Mouse (Mus musculus) heart, adult 9 months (tissue): Measurements from ENCODE around the gene Cd83.

Experiments
- DNase-seq, 2 experiments: peaks; one replicate each; pipeline ENCODE4 v3.0.0; 2022; ENCODE audit warnings: low spot score in 2 of 2

Cd83 gene

DNA sequence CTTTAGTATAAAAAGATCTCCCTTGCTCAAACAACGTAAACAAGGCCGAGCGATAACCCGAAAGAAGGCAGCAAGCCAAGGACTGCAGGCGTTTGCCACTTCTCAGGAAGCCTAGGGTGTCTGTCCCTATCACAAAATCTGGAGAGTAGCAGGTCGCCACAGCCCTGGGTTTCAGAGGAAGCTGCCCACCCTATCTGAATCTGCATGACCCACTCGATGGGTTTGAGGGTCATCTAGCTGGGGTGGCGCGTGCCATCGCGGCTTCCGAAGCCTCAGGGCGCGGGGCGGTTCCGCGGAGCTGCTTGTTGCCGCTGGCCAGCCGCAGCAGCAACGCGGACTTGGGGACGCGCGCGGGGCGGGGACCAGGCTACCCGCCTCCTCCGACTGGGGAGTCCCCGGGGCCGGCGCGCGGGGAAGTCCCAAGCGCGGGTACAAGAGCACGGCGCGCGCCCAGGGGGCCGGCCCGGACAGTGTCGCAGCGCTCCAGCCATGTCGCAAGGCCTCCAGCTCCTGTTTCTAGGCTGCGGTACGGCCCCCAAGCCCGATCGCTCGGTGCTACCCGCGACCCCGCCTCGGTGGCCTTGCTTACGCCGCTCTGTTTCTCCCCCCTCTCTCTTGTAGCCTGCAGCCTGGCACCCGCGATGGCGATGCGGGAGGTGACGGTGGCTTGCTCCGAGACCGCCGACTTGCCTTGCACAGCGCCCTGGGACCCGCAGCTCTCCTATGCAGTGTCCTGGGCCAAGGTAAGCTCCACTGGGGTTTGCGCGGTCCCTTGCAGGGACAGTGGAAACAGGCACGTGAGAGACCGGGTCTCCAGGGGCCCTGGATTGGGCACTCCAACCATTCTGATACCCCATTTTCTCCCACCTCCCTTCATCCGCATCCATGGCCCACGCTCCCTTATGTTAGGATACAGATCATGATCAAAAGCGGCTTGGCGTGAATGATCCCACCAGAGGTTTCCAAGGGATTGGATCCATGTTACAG lies at the start of gene Cd83:
Cd83 (plus strand) TSS at position 51 of the 987 bp plus-strand sequence.
- peak; percentile 74 to 78 for DNase-seq

DNA sequence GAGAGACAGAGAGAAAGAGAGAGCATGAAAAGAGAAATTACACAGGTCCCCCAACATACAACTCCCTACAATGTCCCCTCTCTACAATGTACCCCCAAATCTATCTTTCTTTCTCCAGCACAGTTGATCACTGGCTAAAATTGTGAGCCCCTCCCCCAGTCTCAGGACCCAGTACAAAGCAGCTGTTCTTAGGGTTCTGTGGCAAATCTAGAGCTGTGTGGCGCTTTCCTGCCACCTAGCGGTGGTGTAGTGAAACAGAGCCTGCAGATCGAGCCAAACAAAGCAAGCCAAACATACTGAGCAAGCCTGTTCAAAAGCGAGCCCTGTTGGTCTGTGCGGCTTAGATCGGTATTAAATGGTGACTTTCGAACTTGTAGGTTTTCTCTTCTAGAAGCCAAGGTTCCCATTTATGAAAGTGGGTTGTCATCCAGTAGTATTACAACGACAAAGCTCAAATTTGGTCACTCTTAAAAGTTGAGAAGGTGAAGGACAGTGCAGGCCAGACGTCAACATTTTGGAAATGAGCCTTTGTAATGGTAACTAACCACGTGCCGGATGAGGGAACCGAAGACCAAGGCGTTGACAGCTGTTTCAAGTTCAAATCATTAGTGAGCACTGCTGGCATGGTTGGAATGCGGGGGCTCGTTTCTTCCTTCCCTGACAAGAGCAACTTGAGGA lies 44.8 kb upstream of the Cd83 start:
- peak; percentile 52 to 74 for DNase-seq

DNA sequence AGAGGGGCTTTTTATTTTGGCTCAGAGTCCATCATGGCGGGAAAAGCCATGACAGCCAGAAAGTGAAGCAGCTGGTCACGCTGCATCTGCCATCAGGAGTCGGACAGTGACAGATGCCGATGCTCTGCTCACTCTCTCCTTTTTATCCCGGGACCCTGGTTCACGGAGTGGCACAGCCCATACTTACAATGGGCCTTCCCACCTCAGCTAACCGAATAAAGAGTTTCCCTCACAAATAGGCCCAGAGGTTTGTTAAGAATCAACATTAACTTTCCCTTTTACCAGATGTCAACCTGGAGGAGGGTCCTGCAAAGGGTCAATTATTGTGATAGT lies 44.3 kb upstream of the Cd83 start:
- no peak for DNase-seq

- no peak for DNase-seq
These were observed 41.9 kb upstream of the Cd83 start for GRCm38 (mm10) chr13:43742677-43743076.

- DNase-seq, result no peak
These were observed 40.3 kb upstream of the Cd83 start for GRCm38 (mm10) chr13:43744259-43744658.

DNA sequence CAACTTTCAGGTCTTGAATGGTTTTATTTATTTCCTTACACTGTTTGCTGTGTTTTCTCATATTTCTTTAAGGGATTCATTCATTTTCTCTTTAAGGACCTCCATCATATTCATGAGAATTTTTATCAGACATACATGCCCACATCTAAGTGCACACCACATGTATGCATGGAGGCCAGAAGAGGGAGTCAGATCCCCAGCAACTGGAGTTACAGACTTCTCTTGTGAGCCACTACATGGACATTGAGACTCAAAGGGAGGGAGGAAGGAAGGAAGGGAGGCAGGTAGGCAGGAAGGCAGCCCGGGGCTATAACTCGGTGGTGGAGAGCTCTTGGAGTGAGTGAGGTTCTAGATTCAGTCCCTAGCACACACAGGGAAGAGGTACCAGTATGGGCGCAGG lies 34.3 kb upstream of the Cd83 start:
- DNase-seq, result no peak

GRCm38 (mm10) chr13:43750966-43751365 lies 33.6 kb upstream of the Cd83 start:
- no peak for DNase-seq

GRCm38 (mm10) chr13:43752407-43752806 lies 32.2 kb upstream of the Cd83 start:
- no peak for DNase-seq

- no peak for DNase-seq
These were observed 30.9 kb upstream of the Cd83 start for GRCm38 (mm10) chr13:43753652-43754051.

- DNase-seq, result no peak
These were observed 30.0 kb upstream of the Cd83 start for GRCm38 (mm10) chr13:43754455-43755128.

GRCm38 (mm10) chr13:43755573-43755972 lies 29.0 kb upstream of the Cd83 start:
- DNase-seq, result no peak

GRCm38 (mm10) chr13:43761156-43761855 lies 23.3 kb upstream of the Cd83 start:
- DNase-seq, result no peak

DNA sequence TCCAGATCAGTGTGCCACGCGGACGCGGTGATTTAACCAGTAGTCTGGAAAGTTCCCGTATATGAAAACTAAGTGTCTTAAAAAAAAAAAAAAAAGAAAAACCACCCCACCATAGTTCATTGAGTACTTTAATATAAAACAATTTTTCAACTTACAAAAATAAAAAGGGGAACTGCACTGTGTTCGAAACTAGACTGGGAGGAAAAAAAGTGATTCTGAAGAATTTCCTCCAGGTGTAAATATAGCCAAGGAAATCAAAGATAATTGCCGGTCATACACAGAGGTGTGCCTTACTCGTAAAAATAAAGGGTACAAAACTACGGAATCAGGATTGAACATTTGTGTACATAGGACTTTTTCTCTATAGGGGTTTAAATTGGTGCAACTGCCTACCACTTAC lies 21.7 kb upstream of the Cd83 start:
- no peak for DNase-seq

DNA sequence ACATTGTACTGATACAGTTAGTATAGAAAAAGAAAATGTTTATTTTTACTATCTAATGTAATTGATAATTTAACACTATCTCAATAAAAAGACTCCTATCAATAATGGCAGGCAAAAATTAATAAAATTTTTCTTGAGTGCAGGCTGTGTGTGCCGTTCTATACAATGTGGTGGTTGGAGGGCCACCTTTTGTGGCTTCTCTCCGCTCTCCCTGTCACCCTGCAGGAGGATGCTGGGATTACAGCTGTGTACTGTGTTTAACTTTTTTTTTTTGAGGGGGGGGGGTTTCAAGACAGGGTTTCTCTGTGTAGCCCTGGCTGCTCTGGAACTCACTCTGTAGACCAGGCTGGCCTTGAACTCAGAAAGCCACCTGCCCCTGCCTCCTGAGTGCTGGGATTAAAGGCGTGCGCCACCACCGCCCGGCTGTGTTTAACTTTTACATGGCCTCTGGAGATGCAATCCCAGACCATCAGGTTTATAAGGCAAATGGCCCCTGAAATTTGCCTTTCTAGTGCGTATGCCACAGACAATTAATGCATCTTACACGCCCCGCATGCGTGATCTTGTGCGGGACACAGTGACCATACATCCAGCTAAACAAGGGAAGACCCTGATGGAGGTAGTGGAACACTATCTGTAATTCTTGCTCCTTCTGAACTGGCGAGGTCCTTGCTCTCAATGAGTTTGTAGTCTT lies 21.1 kb upstream of the Cd83 start:
- no peak for DNase-seq

GRCm38 (mm10) chr13:43763995-43764579 lies 20.5 kb upstream of the Cd83 start:
- DNase-seq, result no peak

DNA sequence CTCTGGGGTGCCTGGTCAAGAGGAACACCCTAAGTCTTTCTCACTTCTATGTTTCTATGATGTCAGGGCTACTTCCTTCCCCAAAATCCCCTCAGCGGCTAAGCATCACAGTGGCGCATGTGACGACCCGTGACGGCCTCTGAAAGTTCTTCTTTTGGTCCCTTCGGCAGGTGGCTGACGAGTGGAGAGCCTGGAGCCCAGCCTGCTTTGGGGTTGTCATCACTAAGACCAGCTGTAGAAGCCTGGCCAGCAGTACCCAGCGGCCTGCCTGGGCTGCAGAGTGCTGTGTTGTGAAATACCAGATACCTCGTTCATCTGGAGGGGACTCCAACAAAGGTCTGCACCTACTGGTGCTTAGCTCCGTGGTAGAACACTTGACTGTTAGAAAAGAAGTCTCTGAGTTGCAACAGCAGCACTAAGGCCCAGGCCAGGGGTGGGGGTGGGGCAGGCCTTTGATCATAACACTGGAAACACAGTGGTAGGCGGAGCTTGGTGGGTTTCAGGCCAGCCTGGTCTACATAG lies 19.2 kb upstream of the Cd83 start:
- DNase-seq, result peak; percentile 40 to 62

GRCm38 (mm10) chr13:43766786-43767680 lies 17.5 kb upstream of the Cd83 start:
- DNase-seq, result no peak

DNA sequence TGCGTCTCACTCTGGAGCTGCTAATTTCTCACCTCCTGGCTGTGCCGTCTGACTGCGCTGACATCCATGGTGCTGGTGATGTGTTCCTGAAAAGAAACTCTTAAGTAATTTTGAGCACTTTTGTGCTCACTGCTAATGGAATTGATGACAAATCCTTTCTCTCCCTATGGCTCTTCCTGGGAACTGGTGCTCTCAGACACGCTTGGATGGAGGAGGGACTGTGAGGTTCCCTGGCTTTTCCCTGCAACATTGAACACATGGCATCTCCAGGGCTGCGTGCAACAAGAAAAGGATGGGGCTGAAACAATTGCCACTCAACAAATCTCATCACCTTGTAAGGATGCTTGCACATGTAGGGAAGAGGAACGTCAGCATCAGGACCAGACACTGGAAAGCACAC lies 11.6 kb upstream of the Cd83 start:
- DNase-seq, result no peak

DNA sequence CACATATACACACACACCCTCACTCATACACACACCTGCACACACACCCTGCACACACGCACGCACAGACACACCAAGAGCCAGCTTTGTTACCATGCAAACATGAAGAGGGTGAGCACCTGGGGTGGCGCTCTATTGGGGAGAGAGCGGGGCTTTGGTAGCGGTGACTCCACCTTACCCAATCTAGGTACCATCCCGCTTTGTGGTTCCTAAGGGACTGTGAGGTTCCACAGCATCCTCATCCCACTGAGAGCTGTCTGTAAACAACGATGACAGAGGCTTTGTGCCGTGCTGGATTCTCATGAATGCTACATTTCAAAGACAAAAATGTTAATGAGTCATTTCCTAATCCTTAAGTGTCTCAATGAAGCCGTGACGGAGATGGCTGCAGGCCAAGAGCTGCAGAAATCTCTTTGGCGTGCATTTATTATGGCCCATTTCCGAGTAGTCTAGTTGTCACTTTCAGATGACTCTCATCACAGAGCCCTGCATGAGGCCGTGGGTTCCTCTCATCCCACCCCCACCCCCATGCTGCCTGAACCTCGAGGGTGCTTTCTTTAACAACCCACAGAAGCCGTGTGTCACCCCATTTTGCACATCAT lies 10.5 kb upstream of the Cd83 start:
- DNase-seq, result peak; percentile 47 to 74
